Mouse (Mus musculus) kidney, adult 2 months (tissue): ENCODE measurements around the gene Nacc1. TPM values are rescaled to one million over a fixed set of nuclear protein-coding genes. Genes with fewer than 3 reads are reported as not detected.

Experiments
- DNase-seq: peaks from one replicate; pipeline ENCODE4 v3.0.0; 2021
- H3K27ac ChIP-seq: fragments of 200-500 bp; 2 replicates; pipeline ENCODE4 v1.5.1; 2012; ENCODE audit warnings: low read depth, low read length, control low read depth, inconsistent platforms; ENCODE audit not compliant: insufficient read depth
- H3K27me3 ChIP-seq: fragments of 200-500 bp; replicated peaks from 2 replicates; pipeline ENCODE4 v1.6.1; 2012; ENCODE audit warnings: mild to moderate bottlenecking, moderate library complexity, low read length, inconsistent platforms; ENCODE audit not compliant: control insufficient read depth, insufficient read depth
- H3K36me3 ChIP-seq: fragments of 200-500 bp; 2 replicates; pipeline ENCODE4 v1.6.1; 2012; ENCODE audit warnings: mild to moderate bottlenecking, moderate library complexity, low read length, inconsistent platforms; ENCODE audit not compliant: control insufficient read depth, insufficient read depth
- H3K4me1 ChIP-seq: fragments of 200-500 bp; 2 replicates; pipeline ENCODE4 v1.6.1; 2011; ENCODE audit warnings: low read length; ENCODE audit not compliant: control insufficient read depth, insufficient read depth
- H3K4me3 ChIP-seq: fragments of 200-500 bp; 2 replicates; pipeline ENCODE4 v1.5.1; 2011; ENCODE audit warnings: mild to moderate bottlenecking, low read depth, low read length, control low read depth; ENCODE audit not compliant: insufficient read depth
- CTCF ChIP-seq: fragments of 200-500 bp; conservative IDR thresholded peaks from 2 replicates; pipeline ENCODE4 v1.5.1; 2011; ENCODE audit warnings: low read depth, mild to moderate bottlenecking, control low read depth, low read length, moderate library complexity, mixed read lengths; ENCODE audit not compliant: insufficient read depth, insufficient read length
- POLR2A ChIP-seq: fragments of 200-500 bp; IDR thresholded peaks from one replicate; pipeline ENCODE4 v1.6.1; 2011; ENCODE audit warnings: low read depth, low read length, control low read depth
- WGBS: fragments of 180-500 bp; shearing (Covaris S2); methylation state at CpG from one replicate; pipeline ENCODE4 v1.1.7; 2018; 5-methylcytosine and 5-hydroxymethylcytosine counted together
- polyA plus RNA-seq: library from polyadenylated mRNA; depleted of rRNA; stranded (reverse); fragments of >200 nt; gene quantifications from 2 replicates; pipeline ENCODE4 v1.2.3, GENCODE M21; 2012

The Nacc1 gene
- polyA plus RNA-seq, 1 experiment = 85.8 TPM

DNA sequence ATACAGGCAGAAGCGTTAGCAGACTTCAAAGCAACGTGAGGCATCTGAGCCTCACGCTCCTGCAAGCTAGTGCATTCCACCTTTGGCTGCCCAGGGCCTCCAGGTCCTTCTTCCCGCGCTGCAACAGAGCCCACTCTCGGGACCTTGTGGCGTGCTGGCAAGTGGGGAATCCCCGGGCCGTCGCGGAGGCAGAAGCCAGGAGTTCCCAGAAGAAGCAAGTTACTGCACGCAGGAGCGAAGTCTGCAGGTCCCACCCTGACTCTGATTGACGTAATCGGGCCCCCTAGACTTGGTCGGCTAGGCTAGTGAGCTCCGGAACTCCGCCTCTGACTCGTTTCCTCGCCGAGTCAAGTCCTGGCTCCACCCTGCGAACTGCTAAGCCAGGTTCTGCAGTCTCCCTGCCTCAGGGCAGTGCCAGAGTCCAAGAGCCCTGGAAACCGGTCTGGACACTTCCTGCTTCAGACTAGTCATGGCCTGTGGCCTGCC is 31.0 kb downstream of the Nacc1 start:
- Histone ChIP-seq H3K4me1 (peaks cover 21% of the 10 kb centered on the region; the same call in 1 of the 2 replicates), H3K27me3 (no peaks in the 10 kb centered on the region), H3K4me3 (peak overlapping the region; percentile 31), H3K36me3 (no peaks in the 10 kb centered on the region), H3K27ac (peak overlapping the region; percentile 86)
- peak; percentile 96 for DNase-seq
- peak; percentile 56 for TF ChIP-seq POLR2A
- no peak for TF ChIP-seq CTCF
- under 1% methylated on average over 23 of the region's 23 CpGs for WGBS

DNA sequence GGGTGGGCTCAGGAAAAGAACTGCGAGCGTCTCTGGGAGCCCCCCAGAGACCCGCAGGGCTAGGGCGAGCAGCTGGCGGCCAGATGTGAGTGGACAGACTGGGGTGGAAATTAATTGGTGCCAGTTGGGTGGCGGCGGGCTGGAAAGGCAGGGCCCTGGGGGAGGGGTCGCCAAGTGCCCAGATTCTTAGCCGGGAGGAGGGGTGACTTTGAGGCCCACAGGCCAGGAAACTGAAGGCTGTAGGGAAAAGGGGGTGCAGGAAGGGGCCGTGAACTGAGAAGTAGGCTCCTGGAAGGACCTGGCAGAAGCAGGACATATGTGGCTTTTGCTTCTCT is 31.5 kb downstream of the Nacc1 start:
- no peaks in the 10 kb centered on the region for H3K27me3 ChIP-seq
- H3K36me3 ChIP-seq = no peaks in the 10 kb centered on the region
- TF ChIP-seq POLR2A (no peak), CTCF (no peak)
- peak overlapping the region; percentile 31 for H3K4me3 ChIP-seq
- WGBS = 12% methylated on average over 10 of the region's 10 CpGs
- peaks cover 21% of the 10 kb centered on the region; the same call in 1 of the 2 replicates for H3K4me1 ChIP-seq
- peak overlapping the region; percentile 86 for H3K27ac ChIP-seq
- DNase-seq = no peak

DNA sequence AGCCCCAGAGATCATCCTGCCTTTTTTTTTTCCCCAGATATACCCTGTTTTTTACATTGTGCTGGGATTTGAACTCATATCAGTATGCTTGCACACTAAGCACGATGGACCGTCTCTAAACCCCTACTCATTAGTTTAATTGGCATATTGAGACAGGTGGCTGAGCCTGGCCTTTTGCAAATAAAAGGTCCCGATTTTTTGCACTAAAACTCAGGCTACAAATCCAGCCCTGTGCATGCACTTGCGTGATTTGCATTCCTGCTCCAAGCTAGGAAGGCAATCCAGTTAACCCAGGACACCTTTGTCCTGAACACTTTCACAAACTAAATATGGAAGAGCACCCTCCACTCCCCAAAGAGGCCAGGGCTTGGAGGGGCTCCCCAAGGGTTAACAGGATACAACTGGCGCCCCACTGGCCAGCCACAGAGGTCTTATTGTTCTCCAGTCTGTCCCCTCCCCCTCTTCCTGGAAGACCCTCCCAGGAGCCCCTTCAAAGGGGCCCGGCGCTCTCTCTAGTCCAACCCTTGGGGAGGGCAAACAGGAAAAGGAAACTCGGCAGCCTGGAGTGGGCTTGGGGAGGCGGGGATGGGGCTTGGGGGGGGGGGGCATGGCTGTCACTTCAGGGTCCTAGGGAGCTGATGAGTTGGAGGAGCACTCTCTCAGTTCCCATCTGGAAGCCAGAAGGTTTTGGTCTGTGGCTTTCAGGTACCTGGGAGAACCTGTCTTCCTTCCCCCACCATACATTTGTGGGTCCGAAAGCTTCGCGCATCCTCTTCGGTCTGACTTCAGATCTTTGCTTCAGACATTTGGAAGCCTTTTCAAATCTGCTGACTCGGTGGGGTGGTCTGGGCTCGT is 32.1 kb downstream of the Nacc1 start:
- H3K27me3 ChIP-seq = no peaks in the 10 kb centered on the region
- peak; percentile 47 for DNase-seq
- 30% methylated on average over 15 of the region's 15 CpGs for WGBS
- peak overlapping the region; percentile 86 for H3K27ac ChIP-seq
- H3K36me3 ChIP-seq = no peaks in the 10 kb centered on the region
- peaks cover 16% of the 10 kb centered on the region; the same call in 1 of the 2 replicates for H3K4me1 ChIP-seq
- TF ChIP-seq CTCF = no peak
- no peak for TF ChIP-seq POLR2A
- peak overlapping the region; percentile 31 for H3K4me3 ChIP-seq

DNA sequence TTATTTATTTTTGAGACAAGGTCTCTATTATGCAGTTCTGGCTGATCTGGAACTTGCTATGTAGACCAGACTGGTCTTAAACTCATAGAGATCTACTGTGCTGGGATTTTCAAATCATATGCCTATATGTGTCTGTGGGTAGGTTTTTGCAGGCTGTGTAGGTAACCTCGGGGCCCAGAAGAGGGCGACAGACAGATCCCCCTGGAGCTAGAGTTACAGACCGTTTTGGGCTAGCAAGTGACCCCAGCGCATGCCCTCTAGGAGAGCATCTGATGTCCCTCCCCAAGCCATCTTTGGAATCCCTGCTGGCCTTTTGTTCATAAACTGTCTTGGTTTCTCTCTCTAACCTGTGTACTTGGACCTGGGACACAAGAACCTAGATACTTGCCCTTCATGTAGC is 33.1 kb downstream of the Nacc1 start:
- Histone ChIP-seq H3K4me1 (peaks cover 11% of the 10 kb centered on the region; the same call in 1 of the 2 replicates), H3K4me3 (no peak overlapping the region), H3K27ac (no peak overlapping the region), H3K27me3 (no peaks in the 10 kb centered on the region), H3K36me3 (no peaks in the 10 kb centered on the region)
- TF ChIP-seq POLR2A = no peak
- no peak for TF ChIP-seq CTCF
- WGBS = 53% methylated on average over 4 of the region's 4 CpGs
- no peak for DNase-seq

DNA sequence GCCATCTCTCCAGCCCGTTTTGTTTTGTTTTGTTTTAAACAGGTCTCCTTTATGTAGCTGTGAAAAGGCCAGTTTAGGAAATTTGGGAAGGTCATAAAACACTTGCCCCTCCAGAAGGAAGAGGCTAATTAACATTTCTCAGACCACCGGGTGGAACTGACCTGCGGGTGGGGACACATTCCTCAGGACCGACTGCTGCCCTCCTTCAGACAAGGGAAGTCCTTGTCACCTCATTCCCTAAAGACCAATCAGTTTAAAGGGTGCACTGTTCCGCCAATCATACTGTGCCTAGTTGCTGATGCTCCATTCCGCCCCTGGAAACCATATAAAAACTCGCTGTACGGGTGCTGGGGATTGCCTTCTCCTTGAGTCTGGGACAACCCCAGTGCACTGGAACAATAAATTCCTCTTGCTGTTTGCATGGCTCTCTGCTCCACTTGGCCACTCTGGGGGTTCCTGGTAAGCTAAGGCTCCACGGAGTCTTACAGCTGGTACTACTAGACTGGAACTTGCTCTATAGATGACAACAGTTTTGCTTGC is 34.5 kb downstream of the Nacc1 start:
- no peak for TF ChIP-seq POLR2A
- TF ChIP-seq CTCF = no peak
- 50% methylated on average over 9 of the region's 9 CpGs for WGBS
- Histone ChIP-seq H3K27ac (no peak overlapping the region), H3K4me3 (no peak overlapping the region), H3K27me3 (no peaks in the 10 kb centered on the region), H3K4me1 (peaks cover 11% of the 10 kb centered on the region; the same call in 1 of the 2 replicates), H3K36me3 (no peaks in the 10 kb centered on the region)
- no peak for DNase-seq

DNA sequence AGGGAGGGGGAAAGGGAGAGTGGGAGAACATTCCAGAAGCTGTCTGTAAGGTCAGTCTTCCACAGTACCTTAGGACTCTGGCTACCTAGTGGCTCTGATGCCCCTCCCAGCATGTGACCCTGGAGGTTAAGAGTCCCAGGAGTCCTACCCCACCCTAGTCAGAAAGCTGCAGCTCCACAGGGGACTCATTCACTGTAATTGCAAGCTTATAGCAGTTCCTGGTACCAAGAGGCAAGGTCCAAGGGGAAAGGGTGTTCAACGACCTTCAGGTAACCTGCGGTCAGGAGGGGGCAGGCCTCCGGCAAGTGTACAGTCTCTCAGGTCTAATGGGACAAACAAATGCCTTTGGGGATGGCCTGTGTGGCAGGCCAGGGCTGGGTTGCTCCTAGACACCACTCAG is 37.4 kb downstream of the Nacc1 start:
- DNase-seq = peak; percentile 59
- Histone ChIP-seq H3K27me3 (no peaks in the 10 kb centered on the region), H3K4me3 (no peak overlapping the region), H3K27ac (no peak overlapping the region), H3K4me1 (no peaks in the 10 kb centered on the region), H3K36me3 (no peaks in the 10 kb centered on the region)
- 42% methylated on average over 3 of the region's 3 CpGs for WGBS
- TF ChIP-seq POLR2A = no peak
- no peak for TF ChIP-seq CTCF

DNA sequence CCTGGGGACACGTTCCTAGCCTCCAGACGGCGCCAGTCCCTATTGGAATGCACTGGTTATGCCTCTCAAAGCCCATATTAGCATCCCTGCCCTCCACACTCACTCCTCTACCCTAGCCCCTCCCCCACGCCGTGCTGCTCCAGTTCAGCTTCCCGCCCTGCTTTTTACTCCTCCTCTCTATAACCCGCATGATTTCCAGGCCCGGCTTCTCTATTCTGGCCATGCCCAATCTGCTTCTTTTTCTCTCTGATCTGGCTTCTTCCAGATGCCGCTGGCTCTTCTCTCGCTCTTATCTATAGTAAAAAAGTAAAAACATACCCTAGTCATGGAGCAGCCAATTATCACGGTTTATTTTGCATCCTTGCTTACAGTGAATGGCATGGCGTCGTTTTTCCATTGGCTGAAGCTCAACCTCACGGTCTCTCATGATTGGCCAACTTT is 40.2 kb downstream of the Nacc1 start:
- Histone ChIP-seq H3K27me3 (no peaks in the 10 kb centered on the region), H3K27ac (no peak overlapping the region), H3K4me1 (no peaks in the 10 kb centered on the region), H3K36me3 (no peaks in the 10 kb centered on the region), H3K4me3 (no peak overlapping the region)
- no peak for DNase-seq
- no peak for TF ChIP-seq POLR2A
- peak; percentile 20; the same call in 1 of the 2 replicates for TF ChIP-seq CTCF
- WGBS = 8% methylated on average over 14 of the region's 14 CpGs
